Mouse (Mus musculus) CH12.LX (cell line): ENCODE results near the gene Cdsn. TPM values are rescaled to one million over a fixed set of nuclear protein-coding genes. Genes with fewer than 3 reads are reported as not detected.

Experiments
- DNase-seq: peaks from one replicate; pipeline ENCODE4 v3.0.0-alpha.2; 2013; ENCODE audit errors: extremely low read depth
- H3K27ac ChIP-seq: 2 replicates; pipeline ENCODE4 v1.5.1; 2012; ENCODE audit warnings: low read depth, mild to moderate bottlenecking, control low read depth, moderate library complexity; ENCODE audit not compliant: insufficient read depth
- H3K27me3 ChIP-seq: replicated peaks from 2 replicates; pipeline ENCODE3; 2012; ENCODE audit warnings: inconsistent platforms
- H3K36me3 ChIP-seq, 2 experiments: replicated peaks in 1 of 2; 2 replicates each; pipeline versions ENCODE3 to v1.6.1; 2012; ENCODE audit warnings: inconsistent platforms in 1 of 2, low read length in 1 of 2, mild to moderate bottlenecking in 1 of 2, mixed read lengths in 1 of 2, moderate library complexity in 1 of 2; ENCODE audit not compliant: control insufficient read depth in 1 of 2, insufficient read depth in 1 of 2
- H3K4me1 ChIP-seq, 2 experiments: 2 replicates each; pipeline ENCODE4 v1.6.1; 2012; ENCODE audit warnings: inconsistent platforms in 1 of 2, moderate library complexity in 1 of 2; ENCODE audit not compliant: insufficient read depth in 2 of 2, control insufficient read depth in 1 of 2
- H3K4me2 ChIP-seq: 2 replicates; pipeline ENCODE4 v1.6.1; 2012; ENCODE audit warnings: low read depth, mild to moderate bottlenecking, control low read depth; ENCODE audit not compliant: poor library complexity, insufficient read depth, severe bottlenecking
- H3K4me3 ChIP-seq, 3 experiments: fragments of 150-350 bp in 1 of 3; sonication (generic) in 1 of 3; replicated peaks in 1 of 3; 2 replicates each; pipeline versions ENCODE3 to v1.5.1; 2011 to 2012; ENCODE audit warnings: low read depth in 2 of 3, low read length in 2 of 3, mild to moderate bottlenecking in 2 of 3, moderate library complexity in 2 of 3, control low read depth in 1 of 3, improper control_type of control experiment in 1 of 3, inconsistent platforms in 1 of 3, mixed read lengths in 1 of 3; ENCODE audit not compliant: poor library complexity in 1 of 3
- H3K79me2 ChIP-seq: replicated peaks from 2 replicates; pipeline ENCODE4 v1.6.1; 2012; ENCODE audit warnings: mild to moderate bottlenecking, moderate library complexity; ENCODE audit not compliant: control insufficient read depth, poor library complexity, insufficient read depth, severe bottlenecking; ENCODE audit errors: extremely low read depth
- H3K9ac ChIP-seq: 2 replicates; pipeline ENCODE4 v1.6.1; 2012; ENCODE audit warnings: low read depth, mild to moderate bottlenecking, control low read depth, moderate library complexity; ENCODE audit not compliant: insufficient read depth
- H3K9me3 ChIP-seq: replicated peaks from 2 replicates; pipeline ENCODE3; 2012; ENCODE audit warnings: low read length, inconsistent platforms, mixed read lengths
- CHD1 ChIP-seq: IDR thresholded peaks from 2 replicates; pipeline ENCODE4 v1.6.1; 2012; ENCODE audit warnings: low read depth, low read length, improper control_type of control experiment, inconsistent platforms
- CHD2 ChIP-seq: IDR thresholded peaks from 2 replicates; pipeline ENCODE4 v1.6.1; 2011; ENCODE audit warnings: low read length, improper control_type of control experiment
- CTCF ChIP-seq, 2 experiments: IDR thresholded peaks in 1 of 2; conservative IDR thresholded peaks in 1 of 2; 2 replicates each; pipeline ENCODE4 v1.5.1; 2011 to 2012; ENCODE audit warnings: low read depth in 2 of 2, low read length in 2 of 2, improper control_type of control experiment in 1 of 2, inconsistent platforms in 1 of 2, mild to moderate bottlenecking in 1 of 2, moderate library complexity in 1 of 2
- E2F4 ChIP-seq: IDR thresholded peaks from 2 replicates; pipeline ENCODE4 v1.6.1; 2011; ENCODE audit warnings: low read depth, low read length, improper control_type of control experiment; ENCODE audit not compliant: insufficient replicate concordance
- ELF1 ChIP-seq: IDR thresholded peaks from 2 replicates; pipeline ENCODE4 v1.6.1; 2014; ENCODE audit warnings: low read depth, mild to moderate bottlenecking, inconsistent platforms, low read length, improper control_type of control experiment
- EP300 ChIP-seq: IDR thresholded peaks from 2 replicates; pipeline ENCODE4 v1.6.1; 2011; ENCODE audit warnings: low read length, improper control_type of control experiment
- ETS1 ChIP-seq: conservative IDR thresholded peaks from 2 replicates; pipeline ENCODE4 v1.6.1; 2012; ENCODE audit warnings: low read depth, mild to moderate bottlenecking, inconsistent platforms, low read length, improper control_type of control experiment, moderate library complexity
- GABPA ChIP-seq: IDR thresholded peaks from 2 replicates; pipeline ENCODE4 v1.6.1; 2012; ENCODE audit warnings: low read depth, low read length, improper control_type of control experiment, inconsistent platforms; ENCODE audit not compliant: insufficient replicate concordance
- IRF4 ChIP-seq: IDR thresholded peaks from 2 replicates; pipeline ENCODE4 v1.6.1; 2014; ENCODE audit warnings: low read depth, mild to moderate bottlenecking, inconsistent platforms, low read length, improper control_type of control experiment
- KAT2A ChIP-seq: IDR thresholded peaks from 2 replicates; pipeline ENCODE4 v1.6.1; 2012; ENCODE audit warnings: low read length, improper control_type of control experiment, inconsistent platforms; ENCODE audit not compliant: insufficient replicate concordance
- MXI1 ChIP-seq: IDR thresholded peaks from 2 replicates; pipeline ENCODE4 v1.6.1; 2011; ENCODE audit warnings: mild to moderate bottlenecking, low read depth, low read length, improper control_type of control experiment
- MYC ChIP-seq: IDR thresholded peaks from 2 replicates; pipeline ENCODE4 v1.6.1; 2011; ENCODE audit warnings: low read depth, mild to moderate bottlenecking, improper control_type of control experiment, low read length
- NELFE ChIP-seq: IDR thresholded peaks from 2 replicates; pipeline ENCODE4 v1.6.1; 2011; ENCODE audit warnings: low read depth, low read length, improper control_type of control experiment
- NRF1 ChIP-seq: IDR thresholded peaks from 2 replicates; pipeline ENCODE4 v1.6.1; 2014; ENCODE audit warnings: low read depth, mild to moderate bottlenecking, inconsistent platforms, low read length, improper control_type of control experiment, moderate library complexity
- PAX5 ChIP-seq: IDR thresholded peaks from 2 replicates; pipeline ENCODE4 v1.6.1; 2012; ENCODE audit warnings: low read length, inconsistent platforms, mixed read lengths
- POLR2A ChIP-seq: IDR thresholded peaks from 2 replicates; pipeline ENCODE4 v1.6.1; 2011; ENCODE audit warnings: low read depth, mild to moderate bottlenecking, improper control_type of control experiment, low read length
- POLR2AphosphoS2 ChIP-seq: IDR thresholded peaks from 2 replicates; pipeline ENCODE4 v1.6.1; 2011; ENCODE audit warnings: low read depth, low read length, improper control_type of control experiment
- RAD21 ChIP-seq: IDR thresholded peaks from 2 replicates; pipeline ENCODE4 v1.6.1; 2011; ENCODE audit warnings: low read depth, mild to moderate bottlenecking, low read length, improper control_type of control experiment, moderate library complexity
- RCOR1 ChIP-seq: conservative IDR thresholded peaks from 2 replicates; pipeline ENCODE4 v1.6.1; 2012; ENCODE audit warnings: low read depth, mild to moderate bottlenecking, inconsistent platforms, low read length, improper control_type of control experiment
- SIN3A ChIP-seq: IDR thresholded peaks from 2 replicates; pipeline ENCODE4 v1.6.1; 2012; ENCODE audit warnings: low read length, improper control_type of control experiment, inconsistent platforms
- SMC3 ChIP-seq: IDR thresholded peaks from 2 replicates; pipeline ENCODE4 v1.6.1; 2011; ENCODE audit warnings: low read depth, low read length, improper control_type of control experiment
- TBP ChIP-seq: conservative IDR thresholded peaks from 2 replicates; pipeline ENCODE4 v1.6.1; 2011; ENCODE audit warnings: low read depth, low read length, improper control_type of control experiment
- TCF12 ChIP-seq: IDR thresholded peaks from 2 replicates; pipeline ENCODE4 v1.6.1; 2014; ENCODE audit warnings: low read depth, mild to moderate bottlenecking, inconsistent platforms, low read length, improper control_type of control experiment
- UBTF ChIP-seq: IDR thresholded peaks from 2 replicates; pipeline ENCODE4 v1.6.1; 2012; ENCODE audit warnings: low read depth, mild to moderate bottlenecking, inconsistent platforms, low read length, improper control_type of control experiment, moderate library complexity
- USF1 ChIP-seq: IDR thresholded peaks from 2 replicates; pipeline ENCODE4 v1.6.1; 2014; ENCODE audit warnings: low read depth, mild to moderate bottlenecking, inconsistent platforms, low read length, improper control_type of control experiment
- USF2 ChIP-seq: conservative IDR thresholded peaks from 2 replicates; pipeline ENCODE4 v1.6.1; 2011; ENCODE audit warnings: low read depth, low read length, improper control_type of control experiment
- ZKSCAN1 ChIP-seq: IDR thresholded peaks from 2 replicates; pipeline ENCODE4 v1.6.1; 2012; ENCODE audit warnings: low read depth, inconsistent platforms, low read length, improper control_type of control experiment, borderline replicate concordance
- ZMIZ1 ChIP-seq: IDR thresholded peaks from 2 replicates; pipeline ENCODE4 v1.6.1; 2012; ENCODE audit warnings: low read depth, mild to moderate bottlenecking, inconsistent platforms, low read length, improper control_type of control experiment
- ZNF384 ChIP-seq: IDR thresholded peaks from 2 replicates; pipeline ENCODE4 v1.6.1; 2012; ENCODE audit warnings: low read depth, low read length, improper control_type of control experiment, inconsistent platforms
- dilution Hi-C: fragments of 300-500 bp; cut with MboI; formaldehyde crosslinking; loops from 2 replicates; pipeline ENCODE4 v1.14.3; 2020; ENCODE audit warnings: low sequenced_read_pairs; ENCODE audit not compliant: extremely low pct_unique_long_range_greater_than_20kb, extremely low pct_ligation_motif_present
- in situ Hi-C: fragments of 300-500 bp; cut with MboI; formaldehyde crosslinking; loops from 3 replicates; pipeline ENCODE4 v1.14.3; 2019; ENCODE audit warnings: low sequenced_read_pairs, low pct_ligation_motif_present, low pct_unique_long_range_greater_than_20kb, mixed read lengths
- polyA plus RNA-seq: library from polyadenylated mRNA; unstranded; fragments of >175 nt; gene quantifications from 2 replicates; pipeline ENCODE4 v1.2.1, GENCODE M21; 2012; ENCODE audit warnings: low read depth; ENCODE audit not compliant: insufficient read length
- total RNA-seq, 2 experiments: library from RNA; depleted of rRNA; stranded (reverse); fragments of 300-350 nt in 1 of 2; fragments of >200 nt in 1 of 2; gene quantifications; 2 replicates each; pipeline ENCODE4 v1.2.3; 2012 to 2014

Gene Cdsn
- total and polyA plus RNA-seq, 3 experiments: 0.17 to 1.4 (median 0.76) TPM

GRCm38 (mm10) chr17:35539540-35539939, 12.4 kb upstream of the Cdsn start:
- H3K36me3 ChIP-seq: no peaks in the 10 kb centered on the region
- no peak overlapping the region for H3K4me3 ChIP-seq
- in situ Hi-C loops (no loop called here), dilution Hi-C loops (no loop called here)
- no peak for TF ChIP-seq CHD2
- no peak for TF ChIP-seq SMC3
- TF ChIP-seq USF1: no peak
- TF ChIP-seq NELFE: no peak
- TF ChIP-seq MXI1: no peak
- TF ChIP-seq PAX5: no peak
- no peak for TF ChIP-seq ZMIZ1
- TF ChIP-seq SIN3A: no peak
- TF ChIP-seq POLR2AphosphoS2: no peak
- TF ChIP-seq CTCF (conservative IDR thresholded peaks at IDR 0.05 in 1 of 2, IDR thresholded peaks at IDR 0.05 in 1 of 2; ENCODE audit: low read depth in 2 of 2, low read length in 2 of 2): no peak
- no peak for TF ChIP-seq ETS1
- TF ChIP-seq UBTF: no peak
- TF ChIP-seq USF2: no peak
- TF ChIP-seq TCF12: no peak
- no peak for TF ChIP-seq E2F4
- no peak for TF ChIP-seq IRF4
- no peak for TF ChIP-seq CHD1
- no peak for TF ChIP-seq RAD21
- TF ChIP-seq ELF1: no peak
- H3K4me1 ChIP-seq: peaks cover 8 to 22% of the 10 kb centered on the region in 2 experiments
- H3K9ac ChIP-seq: no peak overlapping the region
- DNase-seq: no peak
- peaks cover 8% of the 10 kb centered on the region for H3K27me3 ChIP-seq
- H3K4me2 ChIP-seq: no peak overlapping the region
- H3K79me2 ChIP-seq: no peaks in the 10 kb centered on the region
- H3K27ac ChIP-seq: no peak overlapping the region
- H3K9me3 ChIP-seq: no peaks in the 10 kb centered on the region

- in situ Hi-C loops: no loop called here
- H3K9me3 ChIP-seq: no peaks in the 10 kb centered on the region
- H3K36me3 ChIP-seq: no peaks in the 10 kb centered on the region
- DNase-seq: no peak
- H3K4me1 ChIP-seq: peaks cover 8 to 25% of the 10 kb centered on the region in 2 experiments
- peaks cover 6% of the 10 kb centered on the region for H3K27me3 ChIP-seq
- no peak overlapping the region for H3K27ac ChIP-seq
- no peak overlapping the region for H3K4me2 ChIP-seq
- TF ChIP-seq CHD2: no peak
- no peak for TF ChIP-seq MYC
- no peak for TF ChIP-seq PAX5
- TF ChIP-seq USF2: no peak
- no peak for TF ChIP-seq ZNF384
- TF ChIP-seq GABPA: no peak
- TF ChIP-seq IRF4: no peak
- TF ChIP-seq TBP: no peak
- no peak for TF ChIP-seq ZKSCAN1
- TF ChIP-seq POLR2A: no peak
- no peak for TF ChIP-seq ZMIZ1
- no peak for TF ChIP-seq NELFE
- TF ChIP-seq NRF1: no peak
- no peak for TF ChIP-seq KAT2A
- TF ChIP-seq EP300: no peak
- no peak for TF ChIP-seq RCOR1
- no peak for TF ChIP-seq E2F4
- TF ChIP-seq UBTF: no peak
- dilution Hi-C loops: no loop called here
- no peaks in the 10 kb centered on the region for H3K79me2 ChIP-seq
- H3K4me3 ChIP-seq: no peak overlapping the region
- H3K9ac ChIP-seq: no peak overlapping the region
These were observed 9.0 kb upstream of the Cdsn start for GRCm38 (mm10) chr17:35542761-35543411.
